Mouse (Mus musculus): ENCODE data around the gene Sap18b. TPM values are rescaled to one million over a fixed set of nuclear protein-coding genes. Genes with fewer than 3 reads are reported as not detected.
"Not testable (repeated sequence)": the region's sequence is repeated elsewhere in the genome, so short reads cannot be mapped to it uniquely, and the experiment has no call there.

Sap18b gene
- 2.8 and 29.2 TPM in 2 replicates for polyA plus RNA-seq (2011; ENCODE audit: insufficient read depth, insufficient read length, low replicate concordance, missing spikeins)

GRCm38 (mm10) chr8:95825162-95825561, at the start of gene Sap18b:
Sap18b (plus strand) TSS chr8:95825346.
- H3K27ac ChIP-seq (ENCODE audit: control insufficient read depth, insufficient read depth, low read depth, low read length, poor library complexity); H3K4me1 ChIP-seq (ENCODE audit: control insufficient read depth, insufficient read depth, low read length); H3K4me3 ChIP-seq (replicated peaks; ENCODE audit: control insufficient read depth, low read depth, low read length): not testable (repeated sequence)
- WGBS: 87% methylated on average over 25 of the region's 25 CpGs

- no peak for TF ChIP-seq CTCF (IDR thresholded peaks at IDR 0.05; ENCODE audit: control insufficient read depth, insufficient read depth, low read length)
- no peak for TF ChIP-seq POLR2A (IDR thresholded peaks at IDR 0.05; ENCODE audit: borderline replicate concordance, control insufficient read depth, low read depth, low read length)
- H3K27ac ChIP-seq (ENCODE audit: control insufficient read depth, insufficient read depth, low read depth, low read length, poor library complexity): no peak overlapping the region
- WGBS: 90% methylated on average over 3 of the region's 3 CpGs
- no peak overlapping the region for H3K4me3 ChIP-seq (replicated peaks; ENCODE audit: control insufficient read depth, low read depth, low read length)
- H3K4me1 ChIP-seq (ENCODE audit: control insufficient read depth, insufficient read depth, low read length): peaks cover 1% of the 10 kb centered on the region; the same call in 1 of the 2 replicates
These were observed 44.1 kb upstream of the Sap18b start for GRCm38 (mm10) chr8:95781085-95781484.

GRCm38 (mm10) chr8:95781775-95782174, 43.4 kb upstream of the Sap18b start:
- WGBS: 89% methylated on average over 2 of the region's 2 CpGs
- no peak for TF ChIP-seq POLR2A (IDR thresholded peaks at IDR 0.05; ENCODE audit: borderline replicate concordance, control insufficient read depth, low read depth, low read length)
- TF ChIP-seq CTCF (IDR thresholded peaks at IDR 0.05; ENCODE audit: control insufficient read depth, insufficient read depth, low read length): no peak
- H3K27ac ChIP-seq (ENCODE audit: control insufficient read depth, insufficient read depth, low read depth, low read length, poor library complexity): no peak overlapping the region
- peaks cover 1% of the 10 kb centered on the region; the same call in 1 of the 2 replicates for H3K4me1 ChIP-seq (ENCODE audit: control insufficient read depth, insufficient read depth, low read length)
- H3K4me3 ChIP-seq (replicated peaks; ENCODE audit: control insufficient read depth, low read depth, low read length): no peak overlapping the region

GRCm38 (mm10) chr8:95782628-95783027, 42.5 kb upstream of the Sap18b start:
- Histone ChIP-seq H3K4me3 (replicated peaks; ENCODE audit: control insufficient read depth, low read depth, low read length) (no peak overlapping the region), H3K4me1 (ENCODE audit: control insufficient read depth, insufficient read depth, low read length) (peaks cover 1% of the 10 kb centered on the region; the same call in 1 of the 2 replicates), H3K27ac (ENCODE audit: control insufficient read depth, insufficient read depth, low read depth, low read length, poor library complexity) (no peak overlapping the region)
- TF ChIP-seq POLR2A (IDR thresholded peaks at IDR 0.05; ENCODE audit: borderline replicate concordance, control insufficient read depth, low read depth, low read length): no peak
- TF ChIP-seq CTCF (IDR thresholded peaks at IDR 0.05; ENCODE audit: control insufficient read depth, insufficient read depth, low read length): no peak

- no peak overlapping the region for H3K27ac ChIP-seq (ENCODE audit: control insufficient read depth, insufficient read depth, low read depth, low read length, poor library complexity)
- H3K4me3 ChIP-seq (replicated peaks; ENCODE audit: control insufficient read depth, low read depth, low read length): no peak overlapping the region
- WGBS: 86% methylated on average over 3 of the region's 4 CpGs
- peaks cover 1% of the 10 kb centered on the region; the same call in 1 of the 2 replicates for H3K4me1 ChIP-seq (ENCODE audit: control insufficient read depth, insufficient read depth, low read length)
- TF ChIP-seq CTCF (IDR thresholded peaks at IDR 0.05; ENCODE audit: control insufficient read depth, insufficient read depth, low read length): no peak
These were observed 39.6 kb upstream of the Sap18b start for GRCm38 (mm10) chr8:95785591-95785990.

GRCm38 (mm10) chr8:95795333-95796061, 29.6 kb upstream of the Sap18b start:
- 84% methylated on average over 5 of the region's 5 CpGs for WGBS
- not testable (repeated sequence) for H3K4me1 ChIP-seq (ENCODE audit: control insufficient read depth, insufficient read depth, low read length); H3K4me3 ChIP-seq (replicated peaks; ENCODE audit: control insufficient read depth, low read depth, low read length); H3K27ac ChIP-seq (ENCODE audit: control insufficient read depth, insufficient read depth, low read depth, low read length, poor library complexity)

- Histone ChIP-seq H3K4me3 (replicated peaks; ENCODE audit: control insufficient read depth, low read depth, low read length) (no peak overlapping the region), H3K4me1 (ENCODE audit: control insufficient read depth, insufficient read depth, low read length) (peaks cover 1% of the 10 kb centered on the region; the same call in 1 of the 2 replicates), H3K27ac (ENCODE audit: control insufficient read depth, insufficient read depth, low read depth, low read length, poor library complexity) (no peak overlapping the region)
- WGBS: 93% methylated on average over 6 of the region's 6 CpGs
- no peak for TF ChIP-seq CTCF (IDR thresholded peaks at IDR 0.05; ENCODE audit: control insufficient read depth, insufficient read depth, low read length)
- TF ChIP-seq POLR2A (IDR thresholded peaks at IDR 0.05; ENCODE audit: borderline replicate concordance, control insufficient read depth, low read depth, low read length): no peak
These were observed 26.0 kb upstream of the Sap18b start for GRCm38 (mm10) chr8:95799117-95799516.

- 53% methylated on average over 1 of the region's 1 CpGs for WGBS
- Histone ChIP-seq H3K4me1 (ENCODE audit: control insufficient read depth, insufficient read depth, low read length) (peaks cover 1% of the 10 kb centered on the region; the same call in 1 of the 2 replicates), H3K27ac (ENCODE audit: control insufficient read depth, insufficient read depth, low read depth, low read length, poor library complexity) (no peak overlapping the region), H3K4me3 (replicated peaks; ENCODE audit: control insufficient read depth, low read depth, low read length) (no peak overlapping the region)
- TF ChIP-seq CTCF (IDR thresholded peaks at IDR 0.05; ENCODE audit: control insufficient read depth, insufficient read depth, low read length) (no peak), POLR2A (IDR thresholded peaks at IDR 0.05; ENCODE audit: borderline replicate concordance, control insufficient read depth, low read depth, low read length) (no peak)
These were observed 25.3 kb upstream of the Sap18b start for GRCm38 (mm10) chr8:95799891-95800290.

- peaks cover 1% of the 10 kb centered on the region; the same call in 1 of the 2 replicates for H3K4me1 ChIP-seq (ENCODE audit: control insufficient read depth, insufficient read depth, low read length)
- no peak overlapping the region for H3K4me3 ChIP-seq (replicated peaks; ENCODE audit: control insufficient read depth, low read depth, low read length)
- WGBS: 64% methylated on average over 3 of the region's 3 CpGs
- no peak for TF ChIP-seq CTCF (IDR thresholded peaks at IDR 0.05; ENCODE audit: control insufficient read depth, insufficient read depth, low read length)
- no peak for TF ChIP-seq POLR2A (IDR thresholded peaks at IDR 0.05; ENCODE audit: borderline replicate concordance, control insufficient read depth, low read depth, low read length)
- H3K27ac ChIP-seq (ENCODE audit: control insufficient read depth, insufficient read depth, low read depth, low read length, poor library complexity): no peak overlapping the region
These were observed 24.8 kb upstream of the Sap18b start for GRCm38 (mm10) chr8:95800353-95800752.

Data from bone marrow, adult 2 months (tissue).